Mouse (Mus musculus): ENCODE results near the gene Plekhm3.

Gene Plekhm3

DNA sequence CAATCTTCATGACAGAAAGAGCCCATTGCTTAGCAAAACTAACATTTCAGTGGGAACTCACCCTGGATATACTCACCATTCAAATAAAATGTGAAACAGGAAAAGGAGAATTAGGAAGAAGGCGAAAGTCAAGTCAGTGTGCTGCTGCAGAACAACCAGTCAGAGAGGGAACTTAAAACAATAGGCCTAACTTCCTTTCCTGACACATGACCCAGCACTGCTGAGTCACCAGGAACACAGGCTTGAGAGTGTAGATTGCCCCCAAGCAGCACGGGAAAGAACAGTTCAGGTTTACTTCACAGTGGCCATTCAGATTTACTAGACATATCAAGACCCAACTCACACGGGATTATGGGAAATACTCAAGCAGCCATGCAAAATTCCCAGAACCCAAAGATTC is 80.3 kb downstream of the Plekhm3 start:
- no peak for DNase-seq (ENCODE audit: low spot score in 2 of 2)

DNA sequence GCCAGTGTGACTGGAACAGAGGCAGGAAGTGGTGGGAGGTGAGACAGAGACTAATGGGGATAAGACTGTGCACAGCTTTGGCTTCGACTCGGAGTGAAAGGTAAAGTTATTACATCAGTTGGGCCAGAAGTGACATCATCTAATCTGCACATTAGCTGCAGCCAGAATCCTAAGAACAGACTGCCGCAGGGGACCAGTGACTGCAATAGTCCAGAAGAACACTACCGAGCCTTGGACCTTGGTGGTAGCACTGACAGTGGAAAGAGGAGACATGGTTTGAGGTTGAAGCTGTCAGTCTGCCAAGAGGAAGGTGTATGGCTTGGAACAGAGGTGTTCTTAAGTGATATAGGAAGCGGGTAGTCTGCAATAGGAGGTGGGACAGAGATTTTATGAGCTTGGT is 80.9 kb downstream of the Plekhm3 start:
- DNase-seq (ENCODE audit: low spot score in 2 of 2): no peak

DNA sequence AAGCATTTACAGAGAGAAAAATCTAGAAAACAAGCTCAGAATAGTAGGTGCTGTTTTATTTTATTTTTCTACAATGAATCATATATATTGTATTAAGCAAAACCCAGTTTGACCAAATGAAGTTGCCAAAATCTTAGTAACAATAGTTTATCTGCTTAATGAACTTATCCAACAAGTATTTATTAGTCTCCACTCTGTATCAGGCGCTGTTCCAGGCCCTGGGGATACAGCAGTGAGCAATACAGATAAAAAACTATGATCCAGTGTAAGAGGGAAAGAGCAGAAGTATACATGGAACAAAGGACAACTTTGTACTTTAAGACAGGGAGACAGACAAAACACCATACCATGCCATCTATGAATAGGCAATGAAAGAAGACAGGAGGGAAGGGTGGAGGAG is 81.5 kb downstream of the Plekhm3 start:
- no peak for DNase-seq (ENCODE audit: low spot score in 2 of 2)

DNA sequence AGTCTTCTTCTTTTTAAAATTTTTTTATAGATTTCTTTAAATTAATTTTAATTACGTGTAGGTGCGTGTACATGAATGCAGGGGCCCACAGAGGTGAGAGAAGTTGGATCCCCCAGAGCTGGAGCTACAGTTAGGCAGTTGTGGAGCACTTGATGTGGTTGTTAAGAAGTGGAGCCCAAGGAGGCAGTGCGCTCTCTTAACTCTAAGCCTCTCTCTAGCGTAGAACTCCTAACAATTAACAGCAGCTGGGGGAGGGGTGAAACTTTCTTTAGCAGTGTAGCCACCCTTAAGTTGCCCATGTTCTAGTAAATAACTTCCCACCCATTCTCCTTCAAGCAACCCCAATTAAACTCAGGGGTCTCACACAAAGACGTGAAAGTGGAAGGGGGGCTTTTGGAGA is 84.7 kb downstream of the Plekhm3 start:
- DNase-seq (ENCODE audit: low spot score in 2 of 2): no peak

DNA sequence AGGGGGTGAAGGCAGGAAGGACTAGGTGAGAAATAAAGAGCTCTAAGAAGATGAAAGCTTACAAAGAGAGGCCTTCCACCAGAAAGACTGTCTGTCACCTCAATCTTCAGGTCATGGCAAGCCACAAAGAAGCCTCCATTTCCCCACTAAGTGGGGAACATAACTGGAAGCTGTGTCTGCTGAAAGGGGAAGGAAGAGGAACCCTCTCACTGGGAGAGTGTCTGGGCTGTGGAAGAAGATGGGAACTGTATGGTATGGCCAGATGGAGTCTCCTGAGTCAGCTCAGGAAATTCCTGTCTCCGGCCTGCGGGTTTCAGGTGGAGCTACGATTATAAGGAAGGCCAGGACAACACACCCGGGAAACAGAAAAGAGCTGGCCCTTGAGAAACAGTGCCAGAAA is 88.9 kb downstream of the Plekhm3 start:
- DNase-seq (ENCODE audit: low spot score in 2 of 2): no peak

DNA sequence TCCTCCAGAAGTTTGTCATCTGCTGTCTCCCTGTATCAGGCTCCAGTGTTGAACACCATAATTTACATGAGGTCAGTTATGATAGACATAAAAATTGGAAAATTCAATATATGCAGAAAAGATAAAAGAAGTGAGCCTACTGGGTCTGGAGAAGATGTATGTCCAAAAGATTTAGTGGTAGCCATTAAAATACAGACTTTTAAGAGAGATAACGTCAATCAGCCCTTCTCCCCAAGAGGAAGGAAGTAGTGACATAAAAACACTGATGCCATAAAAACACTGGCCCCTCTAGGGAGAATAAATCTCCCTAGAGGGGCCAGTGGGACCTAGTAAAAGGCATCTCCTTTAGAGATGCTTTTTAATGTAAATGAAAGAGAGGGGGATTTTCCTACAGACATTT is 90.5 kb downstream of the Plekhm3 start:
- DNase-seq (ENCODE audit: low spot score in 2 of 2): no peak

DNA sequence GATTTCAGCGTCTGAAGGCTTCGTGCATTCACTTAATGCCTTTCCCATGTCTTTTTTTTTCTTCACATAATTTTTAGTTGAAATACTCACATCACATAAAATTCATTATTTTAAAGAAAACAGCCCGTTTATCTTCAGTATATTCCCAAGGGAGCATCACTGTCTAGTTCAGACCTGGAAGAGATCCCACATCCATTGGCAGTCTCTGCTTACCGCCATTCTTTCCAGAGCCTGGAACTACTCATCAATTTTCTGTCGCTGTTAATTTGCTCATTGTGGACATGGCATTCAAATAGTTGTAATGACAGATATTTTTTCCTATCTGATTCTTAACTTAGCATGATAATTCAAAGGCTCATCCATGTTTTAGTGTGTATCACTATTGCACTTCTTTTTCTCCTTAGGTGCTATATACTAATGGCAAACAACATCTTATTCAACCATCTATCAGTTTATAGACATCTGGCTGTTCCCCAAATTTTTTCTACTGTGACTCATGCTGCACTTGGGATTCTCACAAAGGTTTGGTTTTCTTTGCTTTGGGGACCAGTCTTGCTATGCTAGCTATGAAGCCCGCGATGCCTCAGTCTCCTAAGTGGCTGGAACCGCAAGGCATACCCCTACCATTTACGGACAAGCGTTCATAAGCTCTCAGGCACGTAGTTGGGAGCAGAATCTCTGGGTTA is 96.2 kb downstream of the Plekhm3 start:
- no peak for DNase-seq (ENCODE audit: low spot score in 2 of 2)

DNA sequence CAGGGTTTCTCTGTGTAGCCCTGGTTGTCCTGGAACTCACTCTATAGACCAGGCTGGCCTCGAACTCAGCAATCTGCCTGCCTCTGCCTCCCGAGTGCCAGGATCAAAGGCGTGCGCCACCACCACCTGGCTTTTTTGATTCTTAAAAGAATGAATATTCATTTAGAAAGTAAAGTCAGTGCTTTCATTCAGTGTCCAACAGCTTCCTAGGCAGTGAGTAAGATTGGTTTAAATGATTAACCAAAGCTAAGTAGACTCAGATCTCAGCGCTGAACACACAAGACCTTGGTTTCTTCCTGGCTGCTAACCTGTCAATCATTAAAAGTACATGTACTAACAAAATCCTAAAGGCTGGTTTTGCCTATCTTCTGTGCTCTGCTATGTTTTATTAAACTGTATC is 96.8 kb downstream of the Plekhm3 start:
- DNase-seq (ENCODE audit: low spot score in 2 of 2): no peak

DNA sequence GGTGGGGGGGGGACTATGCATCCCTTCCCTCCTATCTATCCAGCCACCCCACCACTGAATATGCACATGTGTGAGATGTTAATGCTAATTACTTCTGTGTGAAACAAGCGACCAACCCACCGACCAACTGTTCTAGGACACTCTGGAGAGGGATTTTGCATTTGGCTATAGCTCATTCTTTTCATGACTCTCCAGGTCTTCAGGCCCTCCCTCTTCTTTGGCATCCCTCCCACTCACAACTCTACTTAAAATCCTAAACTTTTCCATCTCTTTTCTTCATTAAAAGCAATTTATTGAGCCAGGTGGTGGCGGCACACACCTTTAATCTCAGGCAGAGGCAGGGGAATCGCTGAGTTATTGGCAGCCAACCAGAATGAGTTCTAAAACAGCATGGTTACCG is 101.8 kb downstream of the Plekhm3 start:
- no peak for DNase-seq (ENCODE audit: low spot score in 2 of 2)

DNA sequence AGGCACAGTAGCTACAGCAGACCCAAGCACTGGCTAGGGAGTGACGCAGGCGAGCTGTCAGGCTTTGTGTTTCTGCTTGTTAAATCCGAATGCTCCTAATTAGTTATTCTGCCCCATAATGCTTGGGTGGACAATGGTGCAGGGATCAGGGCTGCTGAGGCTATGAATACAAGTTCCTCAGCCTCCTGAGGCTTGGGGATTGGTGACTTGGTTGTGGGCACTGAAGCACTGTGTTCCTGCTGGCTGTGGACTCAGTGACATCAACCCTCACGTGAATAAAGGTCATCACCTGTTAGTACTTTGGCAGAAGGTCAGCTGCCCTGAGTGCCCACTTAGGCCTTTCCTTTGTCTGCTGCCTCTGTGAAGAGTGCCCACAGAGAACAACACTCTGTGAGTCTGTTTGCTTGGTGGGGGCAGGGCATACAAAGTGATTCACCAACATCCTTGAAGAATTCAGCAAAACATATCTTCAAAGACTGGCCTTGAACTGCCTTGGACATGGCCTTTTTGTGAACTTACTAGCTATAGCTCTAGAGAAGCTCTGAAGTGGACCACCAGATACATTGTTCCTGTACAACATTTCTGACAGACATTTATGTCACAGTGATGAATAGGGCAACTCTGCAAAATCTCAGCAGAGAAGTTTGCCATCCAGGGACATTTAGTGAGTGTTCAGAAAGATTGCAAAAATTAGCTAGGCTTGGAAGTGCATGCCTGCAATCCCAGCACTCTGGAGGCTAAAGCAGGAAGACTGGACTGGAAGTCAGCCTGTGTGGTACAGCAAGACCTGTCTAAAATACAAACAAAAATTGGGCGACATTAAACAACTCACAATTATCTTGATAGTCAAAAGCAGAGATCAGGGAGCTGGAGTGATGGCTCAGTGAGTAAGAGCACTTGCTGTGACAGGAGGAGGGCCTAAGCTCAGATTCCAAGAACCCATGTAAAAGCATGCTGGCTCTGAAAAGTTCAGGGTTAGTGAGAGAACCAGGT is 102.6 kb downstream of the Plekhm3 start:
- DNase-seq (ENCODE audit: low spot score in 2 of 2): no peak

DNA sequence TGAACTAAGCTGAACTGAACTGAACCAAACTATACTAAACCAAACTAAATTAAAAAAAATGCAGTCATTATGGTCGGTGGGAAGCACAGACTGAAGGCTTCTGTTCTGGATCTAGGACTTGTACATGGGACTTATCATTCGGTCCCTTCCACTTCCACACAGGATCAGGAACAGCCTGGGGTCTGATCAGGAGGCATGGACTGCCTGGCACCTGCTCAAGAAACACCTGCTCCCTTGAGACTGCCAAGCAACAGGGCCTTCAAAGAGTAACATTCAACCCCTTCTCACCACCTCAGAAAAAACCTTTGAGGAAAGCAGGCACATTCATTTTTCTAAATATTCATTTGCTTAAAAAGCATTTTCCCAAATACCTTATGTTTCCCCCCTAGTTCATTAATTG is 103.4 kb downstream of the Plekhm3 start:
- no peak for DNase-seq (ENCODE audit: low spot score in 2 of 2)

DNA sequence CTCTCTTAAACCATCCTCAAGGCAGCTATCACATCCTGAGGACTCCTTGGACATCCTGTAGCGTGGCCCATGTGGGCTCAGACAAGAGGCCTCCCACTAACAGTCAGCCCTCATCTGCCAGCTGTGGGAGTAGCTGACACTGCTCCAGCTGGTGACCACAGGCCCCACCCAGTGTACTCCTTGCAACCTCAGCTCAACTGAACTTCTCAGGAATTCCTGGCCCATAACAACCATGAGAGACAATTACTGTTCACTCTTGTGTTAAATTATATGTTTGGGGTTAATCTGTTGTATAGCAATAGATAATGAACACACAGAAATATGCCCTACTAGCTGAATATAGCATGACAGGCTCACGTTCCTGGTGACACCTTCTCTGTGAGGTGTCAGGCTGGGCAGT is 104.4 kb downstream of the Plekhm3 start:
- no peak for DNase-seq (ENCODE audit: low spot score in 2 of 2)

DNA sequence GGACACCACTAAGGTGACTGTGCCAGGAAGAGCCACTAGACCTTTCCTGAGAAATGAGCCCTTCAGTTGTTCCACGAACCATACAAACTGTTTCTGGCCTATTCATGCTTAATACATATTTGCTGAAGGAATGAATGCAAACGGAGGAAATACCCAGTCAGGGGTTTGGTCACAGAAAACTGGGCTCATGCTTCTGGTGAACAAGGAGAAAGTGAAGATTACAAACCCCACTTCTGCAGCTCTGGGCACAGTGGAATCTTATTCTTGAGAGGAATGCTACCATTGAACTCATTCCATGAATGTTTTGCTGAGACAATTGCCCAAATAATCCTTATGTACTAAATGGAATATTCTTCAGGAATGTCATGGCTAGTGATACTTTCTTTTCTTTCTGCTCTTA is 106.3 kb downstream of the Plekhm3 start:
- DNase-seq (ENCODE audit: low spot score in 2 of 2): no peak

DNA sequence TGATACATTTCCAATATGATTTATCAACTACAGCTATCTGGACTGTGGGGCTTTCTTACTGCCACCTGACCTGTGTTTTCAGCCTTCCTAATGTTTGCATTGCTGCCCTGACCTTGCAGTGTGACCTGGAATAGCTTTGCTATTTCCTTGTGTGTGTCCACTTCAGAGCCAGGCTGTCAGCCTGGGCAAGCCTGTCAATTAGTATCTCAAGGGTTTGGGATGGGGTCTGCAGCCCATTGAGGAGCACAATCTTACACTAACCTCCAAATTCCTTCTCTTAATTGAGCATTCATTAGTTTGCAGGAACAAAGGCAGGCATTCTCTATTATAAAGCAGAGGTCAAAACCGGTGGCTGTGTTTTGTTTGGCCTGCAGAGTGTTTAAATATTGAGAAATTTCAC is 107.6 kb downstream of the Plekhm3 start:
- DNase-seq (ENCODE audit: low spot score in 2 of 2): no peak

DNA sequence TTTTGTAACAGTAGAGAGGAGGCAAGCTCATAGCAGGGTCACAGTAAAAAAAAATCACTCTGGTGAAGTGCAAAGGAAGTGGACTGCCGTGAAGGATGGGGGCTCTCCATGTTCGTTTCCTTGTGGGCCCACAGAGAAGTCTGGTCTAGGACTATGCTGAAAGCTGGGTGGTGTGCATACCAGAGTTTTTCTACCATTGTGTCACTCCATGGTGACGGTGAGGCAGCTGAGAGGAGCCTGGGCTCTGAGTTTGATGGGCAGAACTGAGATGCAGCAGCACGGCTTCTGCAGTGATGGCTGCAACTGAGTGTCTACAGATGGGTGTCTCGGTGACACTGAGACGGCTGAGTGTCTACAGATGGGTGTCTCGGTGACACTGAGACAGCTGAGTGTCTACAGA is 108.5 kb downstream of the Plekhm3 start:
- no peak for DNase-seq (ENCODE audit: low spot score in 2 of 2)

DNA sequence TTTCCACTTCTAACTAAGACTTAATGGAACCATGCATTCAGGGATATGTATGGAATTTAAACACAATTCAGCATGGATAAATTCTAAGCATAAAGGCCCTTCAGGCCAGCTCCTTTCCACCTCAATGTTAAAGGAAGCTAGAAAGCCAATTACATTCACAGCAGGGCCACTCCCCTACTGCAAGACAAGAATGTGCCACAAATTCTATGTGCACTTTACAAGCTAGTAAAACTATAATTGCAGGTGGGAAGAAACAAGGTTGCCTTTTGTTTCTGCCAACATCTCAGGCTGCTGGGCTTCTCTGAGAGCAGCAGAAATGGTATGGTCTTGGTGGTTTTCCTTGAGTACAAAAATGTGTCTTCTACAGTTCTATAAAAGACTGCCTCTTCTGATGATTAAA is 109.1 kb downstream of the Plekhm3 start:
- DNase-seq (ENCODE audit: low spot score in 2 of 2): no peak

DNA sequence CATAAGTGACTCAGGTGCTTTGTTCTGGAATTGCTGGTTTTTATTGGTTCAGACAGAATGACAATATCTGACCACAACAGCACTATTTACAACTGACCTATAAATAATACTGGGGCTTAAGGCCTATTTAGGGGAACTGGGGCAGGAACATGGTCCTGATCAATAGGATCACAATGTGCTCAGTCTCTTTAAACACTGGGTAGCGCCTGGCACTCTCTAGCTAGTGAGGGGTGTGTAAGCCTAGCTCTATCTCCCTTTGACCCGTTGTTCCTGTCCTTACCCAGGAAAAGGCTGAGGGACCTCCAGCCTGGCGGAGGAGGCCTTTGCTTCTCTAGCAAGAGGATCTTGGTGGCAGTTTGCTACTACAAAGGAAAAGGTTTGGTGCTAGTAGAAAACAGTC is 111.6 kb downstream of the Plekhm3 start:
- no peak for DNase-seq (ENCODE audit: low spot score in 2 of 2)

DNA sequence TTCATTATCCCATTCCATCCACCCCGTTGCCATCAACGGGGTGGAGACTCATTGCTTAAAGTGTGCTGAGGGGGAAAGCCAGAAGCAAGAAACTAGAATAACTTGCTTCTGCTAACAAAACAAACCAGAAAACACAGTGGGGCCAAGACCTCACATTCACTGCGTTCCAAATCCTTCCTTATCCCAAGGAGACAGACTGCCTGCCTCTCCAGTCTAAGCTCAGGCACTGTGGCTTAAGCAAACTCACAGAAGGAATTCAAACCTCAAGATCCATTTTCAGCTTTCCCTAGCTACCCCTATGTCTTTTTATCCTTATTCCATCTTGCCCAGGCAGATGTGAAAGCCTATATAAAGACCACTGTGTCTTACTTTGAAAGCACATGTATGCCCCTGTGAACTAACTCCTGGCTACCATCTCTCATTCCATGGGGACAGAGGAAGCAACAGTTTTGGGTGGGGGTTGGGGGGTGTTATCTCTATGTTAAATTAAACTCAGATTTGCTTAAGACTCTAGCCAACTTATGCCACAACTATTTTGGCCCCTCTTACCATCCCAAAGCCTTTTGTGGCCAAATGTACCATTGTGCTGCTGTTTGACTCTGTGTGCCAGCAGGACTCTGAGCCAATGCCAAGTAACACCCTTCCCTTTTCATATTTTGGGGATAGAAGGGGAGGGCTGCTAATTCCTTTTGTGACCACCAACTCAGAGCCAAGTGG is 112.6 kb downstream of the Plekhm3 start:
- no peak for DNase-seq (ENCODE audit: low spot score in 2 of 2)

DNA sequence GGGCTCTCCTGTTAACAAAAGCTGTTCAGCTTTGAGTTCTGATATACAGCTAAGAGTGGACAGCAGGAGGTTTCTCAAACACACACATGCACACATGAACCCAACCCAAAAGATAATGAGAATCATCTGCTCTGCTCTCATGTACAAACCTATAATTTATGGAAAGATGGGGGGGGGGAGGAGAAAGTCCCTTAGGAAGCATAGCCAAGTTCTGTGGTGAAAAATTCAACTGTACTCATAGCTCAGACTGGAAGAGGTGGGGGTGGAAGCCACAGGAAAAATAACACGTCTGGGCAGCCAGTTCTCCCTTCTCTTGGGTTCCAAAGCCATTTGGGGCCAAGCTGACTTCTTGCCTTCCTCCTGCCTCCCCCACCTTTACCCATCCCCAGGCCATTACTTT is 115.7 kb downstream of the Plekhm3 start:
- DNase-seq (ENCODE audit: low spot score in 2 of 2): no peak

DNA sequence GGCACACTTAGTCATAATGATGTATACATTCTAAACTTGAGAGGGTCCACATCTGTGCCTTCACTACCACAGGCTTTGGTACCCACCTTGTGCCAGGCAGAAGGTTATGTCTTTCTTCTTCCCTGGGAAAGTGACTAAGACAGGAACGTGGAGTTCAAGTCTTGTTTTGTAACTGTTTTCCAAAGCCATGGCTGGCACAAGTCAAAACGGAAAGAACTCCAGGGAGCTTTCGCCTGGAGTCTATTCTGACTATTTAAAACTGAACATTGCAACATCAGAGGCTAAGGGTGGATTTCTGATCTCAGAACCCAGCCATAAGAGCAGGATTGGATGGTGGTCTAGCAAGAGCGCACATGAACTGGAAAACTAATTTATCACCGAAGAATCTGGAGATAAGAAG is 120.0 kb downstream of the Plekhm3 start:
- DNase-seq (ENCODE audit: low spot score in 2 of 2): no peak

DNA sequence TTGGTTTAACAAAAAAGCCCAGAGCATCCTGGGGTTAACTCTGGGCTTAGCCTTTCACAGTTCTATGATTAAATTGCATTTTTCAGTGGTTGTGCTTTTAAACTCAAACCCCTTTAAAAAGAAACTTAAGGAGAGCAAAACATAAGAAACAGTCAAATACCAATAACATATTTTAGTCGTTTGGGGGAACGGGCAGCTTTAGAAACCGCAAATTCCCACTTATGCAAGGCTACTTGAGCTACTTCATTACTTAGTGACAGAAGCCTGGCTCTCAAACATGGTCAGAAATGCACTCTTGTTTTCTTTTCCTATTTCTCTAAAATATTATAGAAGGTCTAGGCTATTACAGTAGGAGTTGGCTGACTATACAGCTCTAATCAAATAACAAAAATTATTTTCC is 120.5 kb downstream of the Plekhm3 start:
- no peak for DNase-seq (ENCODE audit: low spot score in 2 of 2)

DNA sequence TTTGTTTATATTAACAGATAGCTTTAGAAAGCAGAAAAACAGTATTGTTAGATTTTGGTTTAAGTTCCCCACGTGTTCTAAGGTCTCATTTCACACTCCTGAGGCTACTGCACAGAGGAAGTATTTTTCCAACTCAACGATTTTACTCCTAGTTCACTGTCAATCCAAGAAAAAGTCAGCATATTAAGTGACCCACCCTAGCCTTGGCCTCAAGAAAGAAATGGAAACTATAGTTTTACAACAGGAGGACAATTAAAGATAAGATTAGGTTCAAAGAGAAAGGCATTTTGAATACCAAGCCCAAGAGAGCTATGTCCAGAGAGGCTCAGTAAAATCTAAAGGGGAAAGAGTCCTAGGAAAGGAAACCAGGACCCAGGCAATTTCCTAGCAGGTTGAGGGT is 125.1 kb downstream of the Plekhm3 start:
- DNase-seq (ENCODE audit: low spot score in 2 of 2): no peak

DNA sequence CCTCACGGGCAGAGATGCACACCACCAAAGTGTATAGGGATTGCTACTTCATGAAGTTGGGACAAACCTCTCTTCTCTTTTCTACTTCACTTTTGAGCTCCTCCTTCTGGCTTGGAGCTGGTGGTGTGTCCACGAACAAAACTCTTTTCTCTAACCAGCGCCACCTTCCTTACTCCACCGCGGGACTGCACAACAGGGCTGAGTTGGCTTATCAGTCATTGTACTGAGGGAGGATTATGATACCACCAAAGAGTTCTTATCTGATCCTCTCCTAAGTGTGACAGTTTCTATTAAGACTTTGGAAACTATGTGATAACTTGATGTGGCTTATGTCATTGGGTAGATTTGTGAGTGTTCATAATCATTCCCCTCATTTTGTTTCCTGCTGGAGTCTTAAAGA is 129.2 kb downstream of the Plekhm3 start:
- DNase-seq (ENCODE audit: low spot score in 2 of 2): no peak

Measured in spleen, postnatal 10 days (tissue).